Mouse (Mus musculus): Measurements from ENCODE around the gene Olfr30.
"Not testable (repeated sequence)": the region's sequence is repeated elsewhere in the genome, so short reads cannot be mapped to it uniquely, and the experiment has no call there.

The Olfr30 gene

DNA sequence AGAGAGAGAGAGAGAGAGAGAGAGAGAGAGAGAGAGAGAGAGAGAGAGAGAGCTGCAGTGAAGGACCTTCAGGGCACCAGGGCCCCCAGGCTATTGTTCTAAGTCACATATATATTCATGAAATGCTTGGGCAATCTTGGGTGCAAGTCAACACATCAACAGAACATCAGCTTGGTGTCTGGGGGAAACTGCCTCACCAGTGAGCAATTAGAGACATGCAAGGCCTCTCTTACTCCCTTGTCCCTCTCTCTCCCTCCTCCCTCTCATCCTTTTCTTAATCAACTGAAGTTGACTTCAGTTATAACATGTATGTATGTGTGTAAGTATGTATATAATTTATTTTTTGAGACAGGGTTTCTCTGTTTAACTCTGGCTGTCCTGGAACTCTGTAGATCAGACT, at the start of gene Olfr30:
Olfr30 (minus strand) TSS at position 101 of the 400 bp plus-strand sequence.
- no peak for TF ChIP-seq GATA4 (IDR thresholded peaks at IDR 0.05; ENCODE audit: insufficient replicate concordance, low read length)

GRCm38 (mm10) chr11:58502472-58502871, 40.4 kb upstream of the Olfr30 start, which contains the start of gene Olfr331:
Gene Olfr331 (minus strand): TSS chr11:58502572.
- TF ChIP-seq GATA4 (IDR thresholded peaks at IDR 0.05; ENCODE audit: insufficient replicate concordance, low read length), result not testable (repeated sequence)

DNA sequence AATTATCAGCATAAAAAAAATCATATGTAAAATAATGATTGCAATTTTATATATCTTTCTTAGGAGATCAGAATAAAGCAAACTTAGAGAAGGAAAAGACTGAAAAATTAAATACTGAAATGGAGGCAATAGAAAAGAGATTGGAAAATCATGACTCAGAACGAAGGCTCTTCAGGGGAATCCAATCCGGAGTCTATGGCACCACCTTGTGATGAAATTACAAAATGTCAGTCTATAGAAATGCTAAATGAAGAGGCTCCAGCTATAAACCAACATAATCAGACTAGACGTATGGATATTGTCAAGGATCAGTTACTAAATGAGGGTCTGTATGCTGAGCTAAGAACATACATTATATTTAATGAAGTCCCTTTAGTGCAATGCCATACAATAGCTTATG, 37.2 kb upstream of the Olfr30 start:
- TF ChIP-seq GATA4 (IDR thresholded peaks at IDR 0.05; ENCODE audit: insufficient replicate concordance, low read length), result no peak

GRCm38 (mm10) chr11:58498761-58499160, 36.7 kb upstream of the Olfr30 start:
- TF ChIP-seq GATA4 (IDR thresholded peaks at IDR 0.05; ENCODE audit: insufficient replicate concordance, low read length), result no peak

DNA sequence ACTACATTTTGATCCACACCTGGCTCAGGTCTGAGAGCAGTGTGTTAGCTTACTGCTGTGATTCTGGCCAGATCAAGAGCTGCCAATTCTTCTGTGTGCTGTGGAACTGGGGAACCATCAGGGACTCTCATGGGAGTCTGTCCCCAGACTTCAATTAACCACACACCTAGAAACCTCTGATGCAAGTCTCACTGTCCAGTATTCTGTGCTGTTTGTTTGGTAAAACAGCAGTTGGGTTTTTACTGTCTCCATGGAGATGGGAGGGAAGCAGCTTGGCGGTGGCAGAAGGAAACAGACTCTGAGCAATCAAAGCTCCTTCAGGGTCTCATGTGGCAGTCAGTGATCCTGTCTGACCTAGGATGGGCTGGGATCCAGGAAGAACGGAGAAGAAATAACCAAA, 30.4 kb upstream of the Olfr30 start, which contains the start of gene Olfr332:
Olfr332 (minus strand) TSS at position 101 of the 400 bp plus-strand sequence.
- no peak for TF ChIP-seq GATA4 (IDR thresholded peaks at IDR 0.05; ENCODE audit: insufficient replicate concordance, low read length)

GRCm38 (mm10) chr11:58453592-58453991, 8.5 kb downstream of the Olfr30 start:
- TF ChIP-seq GATA4 (IDR thresholded peaks at IDR 0.05; ENCODE audit: insufficient replicate concordance, low read length), result no peak

DNA sequence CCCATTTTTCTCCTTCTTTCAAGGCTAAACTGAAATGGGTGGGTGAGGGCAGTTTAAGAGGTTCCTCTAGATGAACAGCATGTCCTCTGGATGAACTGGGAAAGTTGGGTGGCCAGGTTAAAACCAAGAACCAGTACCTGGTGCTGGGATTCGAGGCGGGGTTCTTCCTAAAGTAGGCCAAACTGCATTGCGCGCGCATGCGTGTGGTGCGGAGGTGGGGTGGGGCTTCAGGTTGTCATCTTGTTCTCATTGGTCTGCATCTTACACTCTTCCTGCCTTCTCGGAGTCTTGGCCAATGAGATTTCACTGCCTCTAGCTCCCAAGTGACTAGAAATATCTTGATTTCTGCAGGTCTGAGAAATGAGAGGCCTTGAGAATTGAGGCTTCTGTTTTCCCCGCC, 9.3 kb downstream of the Olfr30 start, which contains the start of gene Lypd9:
Lypd9 (minus strand) TSS at position 165 of the 400 bp plus-strand sequence.
- TF ChIP-seq GATA4 (IDR thresholded peaks at IDR 0.05; ENCODE audit: insufficient replicate concordance, low read length), result no peak

- TF ChIP-seq GATA4 (IDR thresholded peaks at IDR 0.05; ENCODE audit: insufficient replicate concordance, low read length), result no peak
Observed at GRCm38 (mm10) chr11:58437866-58438265, 24.2 kb downstream of the Olfr30 start.

DNA sequence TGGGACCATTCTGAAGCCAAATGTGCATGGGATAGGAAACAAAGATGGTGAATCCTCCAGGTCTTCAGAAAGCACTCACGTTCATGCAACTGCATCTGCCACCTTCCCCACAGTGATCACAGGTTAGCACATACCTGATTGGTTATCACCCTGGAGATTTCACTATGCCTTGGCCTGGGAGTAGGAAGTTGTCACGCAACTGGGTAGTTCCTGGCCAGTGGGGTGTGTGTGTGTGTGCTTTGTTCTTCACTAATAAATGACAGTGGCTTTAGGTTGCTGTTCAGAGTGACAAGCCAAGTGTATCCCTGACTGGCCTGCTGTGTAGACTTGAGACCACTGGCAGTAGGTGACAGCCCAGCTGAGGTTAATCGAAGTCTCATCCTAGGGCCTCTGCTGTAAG, 29.8 kb downstream of the Olfr30 start, which contains the start of gene Gm12253:
Gm12253 (plus strand) TSS at position 301 of the 400 bp plus-strand sequence.
- TF ChIP-seq GATA4 (IDR thresholded peaks at IDR 0.05; ENCODE audit: insufficient replicate concordance, low read length), result no peak

GRCm38 (mm10) chr11:58420815-58421214, 41.3 kb downstream of the Olfr30 start, which contains the start of gene 1810065E05Rik:
Gene 1810065E05Rik (plus strand): TSS chr11:58421111.
- no peak for TF ChIP-seq GATA4 (IDR thresholded peaks at IDR 0.05; ENCODE audit: insufficient replicate concordance, low read length)

- no peak for TF ChIP-seq GATA4 (IDR thresholded peaks at IDR 0.05; ENCODE audit: insufficient replicate concordance, low read length)
Observed at GRCm38 (mm10) chr11:58418336-58418735, 43.7 kb downstream of the Olfr30 start.

- TF ChIP-seq GATA4 (IDR thresholded peaks at IDR 0.05; ENCODE audit: insufficient replicate concordance, low read length), result no peak
Observed at GRCm38 (mm10) chr11:58408066-58408465, 54.0 kb downstream of the Olfr30 start.
